Mouse (Mus musculus) testis, adult 2 months (tissue): Measurements from ENCODE around the gene Synpo2.

Experiments
- CTCF ChIP-seq: fragments of 200-500 bp; IDR thresholded peaks from 2 replicates; pipeline ENCODE4 v1.5.1; 2012; ENCODE audit warnings: low read depth, mild to moderate bottlenecking, inconsistent platforms, low read length, moderate library complexity; ENCODE audit not compliant: control insufficient read depth, insufficient read depth, insufficient replicate concordance
- POLR2A ChIP-seq: fragments of 200-500 bp; IDR thresholded peaks from 2 replicates; pipeline ENCODE4 v1.6.1; 2012; ENCODE audit warnings: low read depth, mild to moderate bottlenecking, inconsistent platforms, low read length, moderate library complexity; ENCODE audit not compliant: control insufficient read depth

GRCm38 (mm10) chr3:123092913-123093639, 142.9 kb downstream of the Synpo2 start:
- TF ChIP-seq CTCF (no peak), POLR2A (no peak; the same call in 1 of the 2 replicates)
